19 mouse cellular contexts compared by ENCODE assay signal in genomic region chr11:86468971-86469370, GRCm38 (mm10). TPM values are rescaled to one million over a fixed set of nuclear protein-coding genes. Genes with fewer than 3 reads are reported as not detected.
A peak's percentile ranks its signal among the peaks of the same experiment; 100 is the strongest.
DNase-seq lines count a peak whose midpoint lies in the region; ATAC-seq lines count a peak whose summit lies in the region.
"Had no signal": no experiment of that assay in that cellular context is flagged by ENCODE, and none has a peak within 500 bp of the region (broad histone marks: within the 10 kb centered on the region; RNA-seq: fewer than 3 reads in every experiment).

No protein-coding gene starts in this region.

- DNase-seq in cerebellum, adult 9-10 months = peak; percentile 50
- DNase-seq in cerebellum, adult 11 months = no peak
- DNase-seq in heart, postnatal 36 days = no peak
- peak; percentile 58 for DNase-seq in brain, adult 2 months (ENCODE audit: low read depth, low spot score)
- peak; percentile 69 to 80 for DNase-seq in cerebellum, postnatal 10 days
- DNase-seq in adrenal gland, postnatal 10 days = no peak
- no peak for DNase-seq in layer of hippocampus, postnatal 10 days (ENCODE audit: low spot score in 2 of 2)
- DNase-seq: adrenal gland, adult 2 months; adrenal gland, postnatal 36 days; embryo, embryonic 11 days; kidney, adult 2 months had no signal

- H3K9me3 ChIP-seq in heart, embryonic 13.5 days = no peaks in the 10 kb centered on the region
- H3K9me3 ChIP-seq: embryonic facial prominence, embryonic 15.5 days; forebrain, embryonic 10.5 days; hindbrain, embryonic 13.5 days; intestine, embryonic 15.5 days; kidney, embryonic 15.5 days had no signal

- intact Hi-C loops in heart, postnatal 36 days (cut with DNase I) = no loop called here

- no peaks in the 10 kb centered on the region for H3K36me3 ChIP-seq in heart, embryonic 13.5 days
- H3K36me3 ChIP-seq: embryonic facial prominence, embryonic 15.5 days; forebrain, embryonic 10.5 days; hindbrain, embryonic 13.5 days; intestine, embryonic 15.5 days; kidney, embryonic 15.5 days had no signal

- peak overlapping the region; percentile 28; the same call in 1 of the 2 replicates for H3K9ac ChIP-seq in heart, embryonic 13.5 days
- H3K9ac ChIP-seq: embryonic facial prominence, embryonic 15.5 days; hindbrain, embryonic 13.5 days; intestine, embryonic 15.5 days; kidney, embryonic 15.5 days had no signal

- 58% methylated on average over 4 of the region's 4 CpGs for WGBS in heart, embryonic 13.5 days

- H3K4me3 ChIP-seq in heart, embryonic 13.5 days = no peak overlapping the region
- H3K4me3 ChIP-seq: embryonic facial prominence, embryonic 15.5 days; erythroblast, embryonic 14.5 days; forebrain, embryonic 10.5 days; hindbrain, embryonic 13.5 days; intestine, embryonic 15.5 days; kidney, embryonic 15.5 days had no signal

- no peak overlapping the region for H3K4me2 ChIP-seq in heart, embryonic 13.5 days
- H3K4me2 ChIP-seq: embryonic facial prominence, embryonic 15.5 days; hindbrain, embryonic 13.5 days; intestine, embryonic 15.5 days; kidney, embryonic 15.5 days had no signal

- no peak for ATAC-seq in heart, embryonic 13.5 days (ENCODE audit: extremely low read depth, insufficient number of reproducible peaks, low FRiP score, low TSS enrichment)
- ATAC-seq: forebrain, embryonic 14.5 days; intestine, embryonic 15.5 days had no signal

- H3K27ac ChIP-seq in heart, embryonic 13.5 days (replicated peaks) = no peak overlapping the region
- H3K27ac ChIP-seq: embryonic facial prominence, embryonic 15.5 days; forebrain, embryonic 10.5 days; hindbrain, embryonic 13.5 days; intestine, embryonic 15.5 days; kidney, embryonic 15.5 days had no signal

- H3K27me3 ChIP-seq in heart, embryonic 13.5 days (replicated peaks) = no peaks in the 10 kb centered on the region
- H3K27me3 ChIP-seq: embryonic facial prominence, embryonic 15.5 days; hindbrain, embryonic 13.5 days; intestine, embryonic 15.5 days; kidney, embryonic 15.5 days had no signal

- H3K4me1 ChIP-seq in heart, embryonic 13.5 days = peaks cover 30% of the 10 kb centered on the region

RNA-seq across cellular contexts. Expression of gene Rnft1, which starts 15.5 kb away (rescaled TPM):
- 38.9 and 42.9 TPM in 2 replicates for polyA plus RNA-seq in heart, embryonic 13.5 days (2015; fragmentation: Nextera tagmentation; extraction: Ambion mirVana)
- 10 to 100 TPM; 29.5 to 29.7 TPM for total RNA-seq in heart, postnatal 36 days (2021)
- total RNA-seq in adrenal gland, postnatal 10 days (2021) = 10 to 100 TPM; 37.2 to 37.7 TPM
- 10 to 100 TPM; 19.9 to 21.1 TPM for total RNA-seq in layer of hippocampus, postnatal 10 days (2021)

Comparison
In these comparisons a context has a peak if more than half of its experiments do, and no peak if none do; other contexts are left out.
1. DNase-seq: peak in cerebellum, adult 9-10 months (single experiment), brain, adult 2 months (single experiment) and cerebellum, postnatal 10 days (2 of 2); none in cerebellum, adult 11 months (single experiment), heart, postnatal 36 days (0 of 2), adrenal gland, postnatal 10 days (single experiment) and layer of hippocampus, postnatal 10 days (0 of 2).